In the genomic region with DNA sequence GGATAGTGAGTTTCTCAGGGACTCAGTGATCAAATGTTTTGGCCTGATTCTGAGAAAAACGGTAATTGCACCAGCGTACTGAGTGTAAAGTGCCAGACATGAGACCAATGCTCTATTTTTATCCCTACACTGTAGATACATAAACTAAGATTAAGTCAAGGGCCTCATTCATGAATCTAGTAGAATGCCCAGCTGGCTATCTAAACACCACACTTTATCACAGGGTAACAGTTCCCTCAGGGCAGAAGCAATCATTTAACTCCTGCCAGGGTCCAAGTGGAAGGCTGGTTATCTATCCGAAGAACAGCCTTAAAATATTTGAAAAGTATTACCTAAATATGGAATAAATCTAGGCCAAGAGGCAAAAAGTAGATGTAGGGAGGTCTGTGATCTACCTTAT, we compare ENCODE assay signal across 27 mouse cellular contexts. TPM values are rescaled to one million over a fixed set of nuclear protein-coding genes. Genes with fewer than 3 reads are reported as not detected.
DNase-seq lines count a peak whose midpoint lies in the region; ATAC-seq and TF ChIP-seq lines count a peak whose summit lies in the region.
"Had no signal": no experiment of that assay in that cellular context is flagged by ENCODE, and none has a peak within 500 bp of the region (broad histone marks: within the 10 kb centered on the region; RNA-seq: fewer than 3 reads in every experiment).

No protein-coding gene starts in this region.

- no peak overlapping the region for H3K4me3 ChIP-seq in liver, embryonic 11.5 days (ENCODE audit: low read depth, low read length)
- H3K4me3 ChIP-seq in liver, embryonic 14.5 days (ENCODE audit: insufficient read depth in 1 of 2, low read depth in 2 of 2, low read length in 2 of 2) = no peak overlapping the region
- H3K4me3 ChIP-seq in forebrain, embryonic 10.5 days = no peak overlapping the region
- H3K4me3 ChIP-seq: embryonic facial prominence, embryonic 12.5 days; erythroblast, embryonic 14.5 days; forebrain, embryonic 15.5 days; heart, embryonic 12.5 days; hindbrain, embryonic 12.5 days; kidney, embryonic 15.5 days had no signal

- H3K27ac ChIP-seq in liver, embryonic 11.5 days (ENCODE audit: low read depth, low read length) = no peak overlapping the region
- no peak overlapping the region for H3K27ac ChIP-seq in liver, embryonic 14.5 days
- no peak overlapping the region for H3K27ac ChIP-seq in forebrain, embryonic 10.5 days
- H3K27ac ChIP-seq: embryonic facial prominence, embryonic 12.5 days; forebrain, embryonic 15.5 days; hindbrain, embryonic 12.5 days; kidney, embryonic 15.5 days had no signal

- ATAC-seq in liver, embryonic 11.5 days (replicated peaks; ENCODE audit: low FRiP score) = peak; percentile 50
- ATAC-seq in liver, embryonic 14.5 days (ENCODE audit: insufficient read depth) = peak; percentile 40; the same call in 1 of the 2 replicates
- ATAC-seq: forebrain, embryonic 15.5 days; lung, postnatal 0 days had no signal

- H3K4me1 ChIP-seq in liver, embryonic 11.5 days (replicated peaks; ENCODE audit: control insufficient read depth, insufficient read depth, low read length) = peaks cover 13% of the 10 kb centered on the region; the same call in 1 of the 2 replicates
- H3K4me1 ChIP-seq in liver, embryonic 14.5 days (replicated peaks; ENCODE audit: control insufficient read depth in 2 of 2, insufficient read depth in 2 of 2, low read length in 1 of 2) = peaks cover 8 to 28% of the 10 kb centered on the region in 2 experiments
- peaks cover 36% of the 10 kb centered on the region for H3K4me1 ChIP-seq in forebrain, embryonic 10.5 days

- no peaks in the 10 kb centered on the region for H3K36me3 ChIP-seq in liver, embryonic 11.5 days (ENCODE audit: control insufficient read depth, insufficient read depth, low read length)
- no peaks in the 10 kb centered on the region for H3K36me3 ChIP-seq in liver, embryonic 14.5 days (replicated peaks; ENCODE audit: control insufficient read depth, insufficient read depth, low read depth)
- peaks cover 21% of the 10 kb centered on the region for H3K36me3 ChIP-seq in forebrain, embryonic 10.5 days (replicated peaks)
- H3K36me3 ChIP-seq: forebrain, embryonic 15.5 days had no signal

- WGBS in liver, embryonic 11.5 days = 58% methylated on average over 3 of the region's 3 CpGs
- 19% methylated on average over 3 of the region's 3 CpGs for WGBS in liver, embryonic 14.5 days (ENCODE audit: insufficient replicate concordance)
- WGBS in forebrain, embryonic 10.5 days = 94% methylated on average over 3 of the region's 3 CpGs

- DNase-seq in liver, embryonic 11.5 days (ENCODE audit: low spot score) = no peak
- no peak for DNase-seq in liver
- peak; percentile 50 for DNase-seq in c-Kit-positive CD71-positive TER-119-negative erythroid progenitor cells, embryonic 14.5 days (ENCODE audit: low read depth)
- peak in 1 of 3 experiments; percentile 43 for DNase-seq in liver, embryonic 14.5 days (ENCODE audit: low read depth in 3 of 3, low spot score in 3 of 3)
- DNase-seq in forebrain, embryonic 10.5 days (ENCODE audit: extremely low spot score, low spot score) = no peak
- no peak for DNase-seq in left cerebral cortex, postnatal 14 days (ENCODE audit: low spot score in 2 of 2)
- DNase-seq in cerebellum, adult 9-10 months = no peak
- DNase-seq: adrenal gland, postnatal 25 days; cerebellum, adult 18-20 months; cerebellum, postnatal 25 days; kidney, adult 11 months; kidney, postnatal 4 days; left cerebral cortex, postnatal 4 days; midbrain, embryonic 14.5 days; right cerebral cortex, postnatal 25 days; spleen, adult 18-20 months had no signal

- no peaks in the 10 kb centered on the region for H3K27me3 ChIP-seq in liver, embryonic 11.5 days (replicated peaks; ENCODE audit: control insufficient read depth, insufficient read depth, low read length)
- H3K27me3 ChIP-seq in liver, embryonic 14.5 days (ENCODE audit: control insufficient read depth, insufficient read depth, low read length) = peaks cover 14% of the 10 kb centered on the region
- H3K27me3 ChIP-seq in forebrain, embryonic 10.5 days (ENCODE audit: poor library complexity, severe bottlenecking) = peaks cover 8% of the 10 kb centered on the region; the same call in 1 of the 2 replicates
- H3K27me3 ChIP-seq: embryonic facial prominence, embryonic 12.5 days; forebrain, embryonic 15.5 days; heart, embryonic 12.5 days; hindbrain, embryonic 12.5 days; kidney, embryonic 15.5 days had no signal

- no peak overlapping the region for H3K9ac ChIP-seq in liver, embryonic 11.5 days (ENCODE audit: low read depth, low read length)
- no peak overlapping the region for H3K9ac ChIP-seq in liver, embryonic 14.5 days (replicated peaks)
- H3K9ac ChIP-seq: embryonic facial prominence, embryonic 12.5 days; forebrain, embryonic 15.5 days; heart, embryonic 12.5 days; hindbrain, embryonic 12.5 days; kidney, embryonic 15.5 days had no signal

- no peak for TF ChIP-seq CTCF in liver, embryonic 14.5 days (IDR thresholded peaks at IDR 0.05; ENCODE audit: low read depth)

- peak; percentile 76 for TF ChIP-seq EP300 in liver, embryonic 14.5 days (IDR thresholded peaks at IDR 0.05; ENCODE audit: low read depth)

- no peaks in the 10 kb centered on the region for H3K9me3 ChIP-seq in liver, embryonic 11.5 days (ENCODE audit: control insufficient read depth, low read length)
- H3K9me3 ChIP-seq in liver, embryonic 14.5 days (ENCODE audit: control insufficient read depth, low read length) = no peaks in the 10 kb centered on the region
- H3K9me3 ChIP-seq in forebrain, embryonic 10.5 days = no peaks in the 10 kb centered on the region
- H3K9me3 ChIP-seq: embryonic facial prominence, embryonic 12.5 days; forebrain, embryonic 15.5 days; heart, embryonic 12.5 days; hindbrain, embryonic 12.5 days; kidney, embryonic 15.5 days had no signal

- intact Hi-C loops in left cerebral cortex, postnatal 14 days (cut with DNase I) = no loop called here

- peak overlapping the region; percentile 22; the same call in 1 of the 2 replicates for H3K4me2 ChIP-seq in liver, embryonic 11.5 days
- peak overlapping the region; percentile 23 for H3K4me2 ChIP-seq in liver, embryonic 14.5 days (ENCODE audit: low read depth)
- H3K4me2 ChIP-seq: embryonic facial prominence, embryonic 12.5 days; forebrain, embryonic 15.5 days; heart, embryonic 12.5 days; hindbrain, embryonic 12.5 days; kidney, embryonic 15.5 days had no signal

RNA-seq across cellular contexts. Expression of gene Ccdc30, which starts 2.6 kb away (rescaled TPM):
- 1.6 and 3.7 TPM in 2 replicates for polyA plus RNA-seq in liver, embryonic 11.5 days (2014; fragmentation: Nextera tagmentation; extraction: Ambion mirVana)
- 0.15 and 0.41 TPM in 2 replicates for polyA plus RNA-seq in liver, embryonic 14.5 days (2012; rRNA removed)
- polyA plus RNA-seq in liver, embryonic 14.5 days (2014; fragmentation: Nextera tagmentation; extraction: Ambion mirVana) = 0.96 and 1.2 TPM in 2 replicates
- 7.0 and 8.1 TPM in 2 replicates for polyA plus RNA-seq in forebrain, embryonic 10.5 days (2016; fragmentation: Nextera tagmentation; extraction: Ambion mirVana)
- 10 to 100 TPM; 19.4 to 19.8 TPM for total RNA-seq in left cerebral cortex, postnatal 14 days (2021)
- total RNA-seq: megakaryocyte, adult 5-6 weeks had no signal
- polyA plus RNA-seq: erythroblast, embryonic 14.5 days had no signal

RNA-seq across cellular contexts. Expression of gene Ppcs, which starts 4.3 kb away (rescaled TPM):
- 29.2 and 30.8 TPM in 2 replicates for polyA plus RNA-seq in liver, embryonic 11.5 days (2014; fragmentation: Nextera tagmentation; extraction: Ambion mirVana)
- polyA plus RNA-seq in liver, embryonic 14.5 days (2012; rRNA removed) = 5.0 and 6.5 TPM in 2 replicates
- polyA plus RNA-seq in liver, embryonic 14.5 days (2014; fragmentation: Nextera tagmentation; extraction: Ambion mirVana) = 14.4 and 15.5 TPM in 2 replicates
- polyA plus RNA-seq in forebrain, embryonic 10.5 days (2016; fragmentation: Nextera tagmentation; extraction: Ambion mirVana) = 30.2 and 31.4 TPM in 2 replicates
- 1 to 10 TPM; 4.5 to 5.7 TPM for total RNA-seq in left cerebral cortex, postnatal 14 days (2021)

RNA-seq across cellular contexts. Expression of gene Zmynd12, which starts 4.7 kb away (rescaled TPM):
- polyA plus RNA-seq in liver, embryonic 11.5 days (2014; fragmentation: Nextera tagmentation; extraction: Ambion mirVana) = 0.32 TPM in 1 of 2 replicates, not detected in the other
- polyA plus RNA-seq in liver, embryonic 14.5 days (2012; rRNA removed) = 0.04 and 0.06 TPM in 2 replicates
- polyA plus RNA-seq in liver, embryonic 14.5 days (2014; fragmentation: Nextera tagmentation; extraction: Ambion mirVana) = 0.15 TPM in 2 replicates
- 0.25 and 0.31 TPM in 2 replicates for polyA plus RNA-seq in forebrain, embryonic 10.5 days (2016; fragmentation: Nextera tagmentation; extraction: Ambion mirVana)
- total RNA-seq in left cerebral cortex, postnatal 14 days (2021) = under 1 TPM in 1 of 2 experiments, not detected in 1; 0.23 TPM
- total RNA-seq: gastrocnemius, adult 8-10 months; megakaryocyte, adult 5-6 weeks had no signal
- polyA plus RNA-seq: C2C12; erythroblast, embryonic 14.5 days; heart, embryonic 12.5 days; neural tube, embryonic 11.5 days had no signal
